Mouse (Mus musculus): ENCODE measurements around the gene F13b. TPM values are rescaled to one million over a fixed set of nuclear protein-coding genes. Genes with fewer than 3 reads are reported as not detected.

Gene F13b
- 0.08 TPM for polyA plus RNA-seq (2014; fragmentation: Illumina TruSeq; extraction: RNeasy Lipid Tissue Mini Kit (QIAGEN cat#74804); ENCODE audit: low read depth, low replicate concordance)

GRCm38 (mm10) chr1:139501258-139501752 lies at the start of gene F13b:
Gene F13b, plus strand, starts transcription at chr1:139501702.

GRCm38 (mm10) chr1:139454340-139455225 lies 46.9 kb upstream of the F13b start, which contains the start of gene Aspm:
Gene Aspm, plus strand, starts transcription at chr1:139454772.

GRCm38 (mm10) chr1:139560024-139560423 lies 58.5 kb downstream of the F13b start, which contains the start of gene Cfhr1:
Gene Cfhr1, minus strand, starts transcription at chr1:139560272.

Other genes with a start within 250 kb of the F13b start
- gene Crb1, start 124.6 kb upstream of the F13b start, polyA plus RNA-seq (2014; fragmentation: Illumina TruSeq; extraction: RNeasy Lipid Tissue Mini Kit (QIAGEN cat#74804); ENCODE audit: low read depth, low replicate concordance) = 2.6 TPM
- gene Zbtb41, start 79.4 kb upstream of the F13b start, polyA plus RNA-seq (2014; fragmentation: Illumina TruSeq; extraction: RNeasy Lipid Tissue Mini Kit (QIAGEN cat#74804); ENCODE audit: low read depth, low replicate concordance) = 10.6 TPM
- gene Aspm, start 46.9 kb upstream of the F13b start, polyA plus RNA-seq (2014; fragmentation: Illumina TruSeq; extraction: RNeasy Lipid Tissue Mini Kit (QIAGEN cat#74804); ENCODE audit: low read depth, low replicate concordance) = 11.8 TPM
- gene Cfhr1, start 58.6 kb downstream of the F13b start, polyA plus RNA-seq (2014; fragmentation: Illumina TruSeq; extraction: RNeasy Lipid Tissue Mini Kit (QIAGEN cat#74804); ENCODE audit: low read depth, low replicate concordance) = 23.7 TPM

Data from testis, adult 10 weeks (tissue).